Mouse (Mus musculus): ENCODE data around the gene Atg10. TPM values are rescaled to one million over a fixed set of nuclear protein-coding genes. Genes with fewer than 3 reads are reported as not detected.

The Atg10 gene
- polyA plus RNA-seq, 1 experiment from 2014 or later, result 9.1 TPM

DNA sequence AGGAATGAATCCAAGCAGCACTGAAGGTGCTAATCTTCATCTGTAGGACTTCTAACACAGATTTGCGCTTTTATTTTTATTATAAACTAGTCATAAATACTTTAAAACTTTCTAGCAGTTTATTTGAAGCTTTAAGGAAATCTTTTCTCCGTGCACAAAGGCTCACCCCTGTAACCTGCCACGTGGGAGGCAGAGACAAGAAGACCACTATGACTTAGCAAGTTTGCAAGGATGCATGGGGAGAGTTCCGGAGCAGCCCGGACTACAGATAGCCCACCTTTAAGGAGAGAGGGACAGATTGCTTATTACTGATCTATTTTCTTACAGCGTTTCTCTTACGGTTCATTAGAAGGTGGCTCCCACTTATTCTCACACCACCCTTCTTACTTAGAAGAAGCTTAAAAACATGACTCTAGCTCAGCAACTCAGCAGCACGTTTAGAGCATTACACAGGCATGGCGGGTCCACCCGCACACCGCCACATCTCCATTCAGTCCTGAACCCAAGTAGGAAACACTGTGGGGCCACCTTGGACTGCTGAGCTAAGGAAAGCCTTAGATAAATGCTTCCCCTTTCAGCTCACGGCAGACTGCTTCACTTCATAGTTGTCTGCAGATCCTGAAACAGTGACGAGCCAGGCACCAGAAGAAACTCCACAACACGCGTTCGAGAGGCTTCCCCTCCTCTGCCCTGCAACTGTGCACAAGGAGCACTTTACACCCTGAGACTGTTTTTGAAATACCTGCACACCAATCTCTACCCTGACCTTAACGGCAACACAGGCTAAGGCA, 54.0 kb downstream of the Atg10 start:
- peaks cover 27% of the 10 kb centered on the region for H3K4me1 ChIP-seq
- H3K9me3 ChIP-seq (replicated peaks), result no peaks in the 10 kb centered on the region
- no peaks in the 10 kb centered on the region for H3K36me3 ChIP-seq
- WGBS, result 87% methylated on average over 17 of the region's 17 CpGs
- no peaks in the 10 kb centered on the region for H3K27me3 ChIP-seq (ENCODE audit: low read depth, poor library complexity, severe bottlenecking)
- no peak overlapping the region for H3K4me3 ChIP-seq
- peak; percentile 28 for DNase-seq (ENCODE audit: low spot score)
- peak overlapping the region; percentile 53; the same call in 1 of the 2 replicates for H3K27ac ChIP-seq

DNA sequence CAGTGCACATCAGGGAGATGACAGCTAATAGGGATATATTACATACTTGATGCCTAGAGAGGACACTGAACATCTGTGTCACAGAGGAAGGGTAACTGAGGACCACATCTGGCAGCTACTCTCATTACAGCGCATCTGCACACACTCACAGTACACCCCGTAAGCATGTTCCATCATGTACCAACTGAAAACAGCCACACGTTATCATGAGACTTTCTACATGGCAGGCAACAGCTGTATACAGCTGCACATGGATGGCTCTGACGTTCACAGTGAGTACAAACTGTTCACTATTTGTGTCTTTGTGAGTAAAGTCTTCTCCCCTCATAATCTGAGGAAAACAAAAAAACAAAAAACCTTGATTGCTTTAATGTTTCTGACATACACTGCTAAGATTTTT, 55.3 kb downstream of the Atg10 start:
- DNase-seq (ENCODE audit: low spot score), result no peak
- H3K4me1 ChIP-seq, result peaks cover 30% of the 10 kb centered on the region
- H3K36me3 ChIP-seq, result no peaks in the 10 kb centered on the region
- WGBS, result 70% methylated on average over 4 of the region's 4 CpGs
- no peaks in the 10 kb centered on the region for H3K9me3 ChIP-seq (replicated peaks)
- no peak overlapping the region for H3K4me3 ChIP-seq
- peak overlapping the region; percentile 53; the same call in 1 of the 2 replicates for H3K27ac ChIP-seq
- no peaks in the 10 kb centered on the region for H3K27me3 ChIP-seq (ENCODE audit: low read depth, poor library complexity, severe bottlenecking)

DNA sequence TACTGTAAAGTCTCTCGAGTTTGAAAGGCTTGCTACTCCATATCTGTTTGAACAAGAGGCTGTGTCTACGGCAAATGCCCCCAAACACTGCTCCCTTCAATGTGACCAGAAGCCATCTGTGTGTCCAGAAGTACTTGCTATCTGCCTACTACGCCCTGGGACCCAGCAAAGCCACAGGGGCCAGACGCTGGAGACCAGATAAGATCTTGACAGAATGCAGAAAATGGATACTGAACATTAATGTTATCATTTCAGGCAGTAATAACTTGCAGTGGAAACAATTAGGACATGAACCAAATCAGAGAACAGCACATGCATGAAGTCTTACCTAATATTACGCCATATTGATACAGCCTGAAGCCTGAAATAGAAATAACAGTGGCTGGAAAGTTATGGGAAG, 56.2 kb downstream of the Atg10 start:
- Histone ChIP-seq H3K9me3 (replicated peaks) (no peaks in the 10 kb centered on the region), H3K27ac (no peak overlapping the region), H3K4me1 (peaks cover 39% of the 10 kb centered on the region), H3K4me3 (no peak overlapping the region), H3K27me3 (ENCODE audit: low read depth, poor library complexity, severe bottlenecking) (no peaks in the 10 kb centered on the region), H3K36me3 (no peaks in the 10 kb centered on the region)
- DNase-seq (ENCODE audit: low spot score), result no peak
- WGBS, result 89% methylated on average over 5 of the region's 5 CpGs

DNA sequence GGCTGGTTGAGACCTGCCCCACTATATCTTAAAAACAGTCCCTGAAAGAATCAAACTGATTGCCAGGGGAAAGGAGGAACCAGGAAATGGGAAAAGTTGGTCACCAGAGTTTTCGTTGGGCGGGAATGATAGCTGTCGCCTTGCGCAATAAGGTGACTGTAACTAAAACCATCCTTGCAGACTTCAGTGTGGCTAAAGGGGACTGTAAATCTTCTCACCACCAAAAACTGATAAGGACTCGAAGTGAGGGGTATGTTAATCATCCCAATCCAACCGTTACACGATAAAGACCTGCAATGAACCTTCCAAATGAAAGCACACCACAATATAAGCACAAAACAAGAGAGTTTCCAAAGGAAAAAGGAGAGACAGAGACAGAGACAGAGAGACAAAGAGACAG, 57.5 kb downstream of the Atg10 start:
- Histone ChIP-seq H3K27me3 (ENCODE audit: low read depth, poor library complexity, severe bottlenecking) (no peaks in the 10 kb centered on the region), H3K4me3 (no peak overlapping the region), H3K9me3 (replicated peaks) (no peaks in the 10 kb centered on the region), H3K36me3 (no peaks in the 10 kb centered on the region), H3K27ac (peak overlapping the region; percentile 37; the same call in 1 of the 2 replicates), H3K4me1 (peaks cover 41% of the 10 kb centered on the region)
- DNase-seq (ENCODE audit: low spot score), result no peak
- WGBS, result 70% methylated on average over 7 of the region's 7 CpGs

DNA sequence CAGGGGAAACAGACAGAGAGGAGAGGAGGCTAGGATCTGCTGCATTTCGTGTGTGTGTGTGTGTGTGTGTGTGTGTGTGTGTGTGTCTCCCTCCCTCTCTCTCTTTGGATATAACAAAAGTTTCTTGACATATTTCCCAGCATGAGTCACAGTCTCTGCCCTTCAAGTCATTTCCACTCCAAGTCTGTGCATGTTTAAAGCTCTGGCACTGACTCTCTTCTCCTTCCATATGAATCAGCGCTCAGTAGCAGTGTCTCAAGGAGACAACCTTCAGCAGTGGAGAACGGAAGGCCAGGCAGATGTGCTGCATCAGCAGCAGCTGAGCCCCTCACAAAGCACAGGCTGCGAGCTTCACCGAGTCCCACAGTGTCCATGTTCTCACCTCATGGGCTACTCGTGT, 58.6 kb downstream of the Atg10 start:
- H3K27me3 ChIP-seq (ENCODE audit: low read depth, poor library complexity, severe bottlenecking), result no peaks in the 10 kb centered on the region
- H3K36me3 ChIP-seq, result no peaks in the 10 kb centered on the region
- DNase-seq (ENCODE audit: low spot score), result no peak
- peaks cover 41% of the 10 kb centered on the region for H3K4me1 ChIP-seq
- no peaks in the 10 kb centered on the region for H3K9me3 ChIP-seq (replicated peaks)
- 90% methylated on average over 6 of the region's 6 CpGs for WGBS
- no peak overlapping the region for H3K27ac ChIP-seq
- H3K4me3 ChIP-seq, result no peak overlapping the region

DNA sequence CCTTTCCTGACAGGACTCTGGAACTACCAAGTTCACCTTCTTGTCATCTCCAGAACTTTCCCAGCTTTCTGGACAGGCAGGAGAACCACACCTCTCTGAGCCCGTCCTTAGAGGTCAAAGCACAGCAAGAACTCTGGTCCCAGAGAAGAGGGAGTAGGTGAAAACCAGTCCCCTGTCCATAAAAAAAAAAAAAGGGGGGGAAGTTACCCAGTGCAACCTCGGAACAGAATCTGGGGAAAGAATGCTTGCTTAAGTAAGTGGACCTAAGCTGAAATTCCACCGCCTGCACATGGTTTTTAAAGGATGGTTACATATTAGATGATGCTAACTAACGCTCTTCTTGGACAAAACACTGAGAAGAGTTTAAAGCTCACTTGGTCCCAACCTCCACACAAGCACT, 60.5 kb downstream of the Atg10 start:
- Histone ChIP-seq H3K4me1 (peaks cover 36% of the 10 kb centered on the region), H3K4me3 (no peak overlapping the region), H3K27ac (no peak overlapping the region), H3K36me3 (no peaks in the 10 kb centered on the region), H3K27me3 (ENCODE audit: low read depth, poor library complexity, severe bottlenecking) (no peaks in the 10 kb centered on the region), H3K9me3 (replicated peaks) (no peaks in the 10 kb centered on the region)
- WGBS, result 70% methylated on average over 4 of the region's 4 CpGs
- DNase-seq (ENCODE audit: low spot score), result no peak

DNA sequence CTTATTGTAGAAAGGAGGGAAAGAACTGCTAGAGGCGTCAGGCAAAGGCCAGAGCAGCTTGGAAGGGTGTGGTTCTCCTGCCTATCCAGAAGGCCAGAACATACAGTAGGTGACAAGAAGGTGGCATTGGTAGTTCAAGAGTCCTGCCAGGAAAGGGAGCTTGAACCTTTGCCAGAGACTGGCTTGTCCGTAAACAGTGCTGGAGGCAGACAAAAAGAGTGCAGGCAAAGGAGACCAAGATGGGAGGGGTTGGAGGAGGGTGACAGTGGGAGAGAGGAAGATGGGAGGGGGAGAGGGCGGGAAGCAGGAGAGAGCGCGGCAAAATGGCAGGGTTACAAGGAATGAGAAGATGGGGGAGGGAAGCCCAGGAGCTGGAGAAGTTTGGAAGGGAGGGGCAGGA, 61.3 kb downstream of the Atg10 start:
- DNase-seq (ENCODE audit: low spot score), result no peak
- WGBS, result 34% methylated on average over 5 of the region's 5 CpGs
- no peaks in the 10 kb centered on the region for H3K27me3 ChIP-seq (ENCODE audit: low read depth, poor library complexity, severe bottlenecking)

DNA sequence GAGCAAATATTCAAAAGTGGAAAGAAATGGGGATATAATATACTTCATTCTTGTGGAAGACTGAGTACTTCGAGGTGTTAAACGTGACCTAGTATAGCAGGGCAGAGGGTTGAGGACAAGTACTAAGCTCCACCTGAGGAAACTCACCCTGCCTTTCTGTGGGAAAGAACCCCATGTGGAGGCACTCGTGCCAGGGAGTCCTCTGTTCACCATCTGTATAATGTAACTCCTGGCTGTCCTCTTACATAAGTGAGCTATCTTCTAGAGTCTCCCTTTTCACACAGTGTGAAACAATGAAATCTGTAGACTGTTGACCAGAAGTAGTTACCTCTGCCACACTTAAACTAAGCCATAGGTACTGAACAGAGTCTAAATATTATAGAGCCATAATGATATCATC, 63.2 kb downstream of the Atg10 start:
- H3K9me3 ChIP-seq (replicated peaks), result no peaks in the 10 kb centered on the region
- 94% methylated on average over 3 of the region's 3 CpGs for WGBS
- no peaks in the 10 kb centered on the region for H3K36me3 ChIP-seq
- no peak overlapping the region for H3K27ac ChIP-seq
- no peaks in the 10 kb centered on the region for H3K27me3 ChIP-seq (ENCODE audit: low read depth, poor library complexity, severe bottlenecking)
- no peak overlapping the region for H3K4me3 ChIP-seq
- peaks cover 19% of the 10 kb centered on the region; the same call in 1 of the 2 replicates for H3K4me1 ChIP-seq
- DNase-seq (ENCODE audit: low spot score), result no peak

More for the DNA sequence above, 61.3 kb downstream of the Atg10 start:
- no peak overlapping the region for H3K27ac ChIP-seq
- no peak overlapping the region for H3K4me3 ChIP-seq
- no peaks in the 10 kb centered on the region for H3K9me3 ChIP-seq (replicated peaks)
- H3K36me3 ChIP-seq, result no peaks in the 10 kb centered on the region
- peaks cover 33% of the 10 kb centered on the region for H3K4me1 ChIP-seq

DNA sequence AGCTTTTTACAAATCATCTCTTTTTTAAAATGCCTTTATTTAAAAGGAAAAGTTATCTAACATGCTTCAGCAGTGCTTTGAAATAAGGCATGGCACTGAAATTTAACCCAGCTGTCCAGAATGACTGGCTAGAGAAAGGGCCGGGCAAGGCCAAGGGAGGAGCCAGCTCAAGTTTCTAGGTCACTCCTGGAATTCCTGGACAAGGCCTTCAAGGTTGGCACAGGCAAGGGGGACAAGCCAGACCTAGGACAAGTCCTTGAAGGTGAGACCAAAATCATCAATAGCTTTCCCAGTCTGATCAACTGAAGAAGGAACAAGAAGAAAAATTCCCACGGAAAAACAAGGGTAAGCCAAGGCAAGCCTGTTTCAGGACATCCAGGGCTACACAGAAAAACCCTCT, 63.9 kb downstream of the Atg10 start:
- DNase-seq (ENCODE audit: low spot score), result no peak
- no peaks in the 10 kb centered on the region for H3K27me3 ChIP-seq (ENCODE audit: low read depth, poor library complexity, severe bottlenecking)
- H3K27ac ChIP-seq, result no peak overlapping the region
- H3K9me3 ChIP-seq (replicated peaks), result no peaks in the 10 kb centered on the region
- H3K4me3 ChIP-seq, result no peak overlapping the region
- 66% methylated on average over 2 of the region's 2 CpGs for WGBS
- peaks cover 19% of the 10 kb centered on the region; the same call in 1 of the 2 replicates for H3K4me1 ChIP-seq
- H3K36me3 ChIP-seq, result no peaks in the 10 kb centered on the region

DNA sequence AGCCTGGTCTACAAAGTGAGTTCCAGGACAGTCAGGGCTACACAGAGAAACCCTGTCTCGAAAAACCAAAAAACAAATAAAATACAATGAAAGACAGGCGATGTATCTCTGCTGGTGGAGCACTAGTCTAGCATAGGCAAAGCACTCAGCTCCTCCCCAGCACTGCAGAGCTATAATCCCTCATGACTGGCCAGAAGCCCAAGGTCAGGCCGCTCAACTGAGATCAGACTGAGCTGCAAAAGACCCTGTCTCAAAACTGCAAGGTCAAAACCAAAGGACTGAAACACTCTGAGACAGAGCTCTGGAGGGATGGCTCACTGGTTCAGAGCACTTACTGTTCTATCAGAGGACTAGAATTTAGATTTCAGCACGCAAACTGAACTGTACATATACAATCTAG, 65.8 kb downstream of the Atg10 start:
- no peaks in the 10 kb centered on the region for H3K9me3 ChIP-seq (replicated peaks)
- peaks cover 11% of the 10 kb centered on the region; the same call in 1 of the 2 replicates for H3K4me1 ChIP-seq
- no peaks in the 10 kb centered on the region for H3K36me3 ChIP-seq
- no peak overlapping the region for H3K27ac ChIP-seq
- 91% methylated on average over 4 of the region's 4 CpGs for WGBS
- no peak overlapping the region for H3K4me3 ChIP-seq
- H3K27me3 ChIP-seq (ENCODE audit: low read depth, poor library complexity, severe bottlenecking), result no peaks in the 10 kb centered on the region
- DNase-seq (ENCODE audit: low spot score), result no peak

DNA sequence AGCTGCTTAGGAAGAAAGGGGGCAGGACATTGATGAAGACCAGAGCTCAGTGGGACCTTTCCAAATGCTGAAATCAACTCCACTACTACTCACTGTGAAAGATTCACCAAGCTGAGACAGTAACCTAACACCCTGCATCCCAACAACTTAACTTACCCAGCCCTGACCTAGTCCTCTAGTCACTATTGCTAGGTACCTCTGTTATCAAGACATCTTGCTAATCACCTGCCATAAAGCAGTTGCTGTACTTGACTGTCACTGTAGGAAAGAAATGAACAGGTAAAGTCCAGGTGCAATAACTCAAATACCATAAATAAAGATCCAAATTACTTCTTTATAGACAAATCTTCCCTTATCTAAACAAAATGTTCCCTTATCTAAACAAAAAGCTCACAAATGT, 66.3 kb downstream of the Atg10 start:
- Histone ChIP-seq H3K27me3 (ENCODE audit: low read depth, poor library complexity, severe bottlenecking) (no peaks in the 10 kb centered on the region), H3K27ac (no peak overlapping the region), H3K4me3 (no peak overlapping the region), H3K9me3 (replicated peaks) (no peaks in the 10 kb centered on the region), H3K4me1 (peaks cover 6% of the 10 kb centered on the region; the same call in 1 of the 2 replicates), H3K36me3 (no peaks in the 10 kb centered on the region)
- DNase-seq (ENCODE audit: low spot score), result no peak

DNA sequence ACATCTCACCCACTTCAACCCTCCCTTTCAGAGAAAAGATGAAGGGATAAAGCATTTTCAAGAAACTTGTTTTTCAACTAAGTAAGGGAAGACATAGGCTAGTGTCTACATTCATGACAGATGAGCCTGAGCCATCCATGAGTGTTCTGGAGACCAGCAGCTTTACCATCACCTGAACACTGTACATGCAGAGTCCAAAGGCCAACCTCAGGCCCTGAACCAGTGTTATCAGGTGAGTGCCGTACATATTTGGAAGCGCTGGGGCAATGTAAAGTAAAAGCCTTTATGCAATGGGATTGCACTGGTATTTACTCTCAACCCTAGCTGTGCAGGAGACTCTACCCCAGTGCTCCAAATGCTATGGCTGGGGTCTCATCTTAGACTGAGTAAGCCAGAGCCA, 66.8 kb downstream of the Atg10 start:
- Histone ChIP-seq H3K36me3 (no peaks in the 10 kb centered on the region), H3K27ac (no peak overlapping the region), H3K4me3 (no peak overlapping the region), H3K9me3 (replicated peaks) (no peaks in the 10 kb centered on the region), H3K27me3 (ENCODE audit: low read depth, poor library complexity, severe bottlenecking) (no peaks in the 10 kb centered on the region), H3K4me1 (0 out of 2 replicates have a peak, but pooled peaks cover 5% of the 10 kb centered on the region)
- 91% methylated on average over 2 of the region's 2 CpGs for WGBS
- DNase-seq (ENCODE audit: low spot score), result no peak

DNA sequence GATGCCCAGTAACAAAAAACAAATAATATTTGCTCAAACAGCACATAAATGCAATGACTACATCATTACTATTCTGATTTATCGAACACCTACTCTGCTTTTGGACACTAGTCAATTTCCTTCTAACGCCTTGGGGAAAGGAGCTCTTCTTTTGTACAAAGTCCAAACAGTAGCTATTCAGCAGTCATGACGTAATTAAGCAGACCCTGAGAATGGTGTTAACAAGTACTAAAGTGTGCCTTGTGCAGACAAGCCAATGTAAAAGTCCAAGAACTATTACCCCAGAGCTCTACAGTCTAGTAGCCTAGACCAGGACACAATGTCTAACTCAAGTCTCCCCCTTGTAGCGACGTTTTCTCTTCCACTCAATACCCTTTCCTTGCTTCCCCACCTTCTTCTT, 67.5 kb downstream of the Atg10 start:
- Histone ChIP-seq H3K4me3 (no peak overlapping the region), H3K36me3 (no peaks in the 10 kb centered on the region), H3K4me1 (0 out of 2 replicates have a peak, but pooled peaks cover 5% of the 10 kb centered on the region), H3K9me3 (replicated peaks) (no peaks in the 10 kb centered on the region), H3K27ac (no peak overlapping the region), H3K27me3 (ENCODE audit: low read depth, poor library complexity, severe bottlenecking) (no peaks in the 10 kb centered on the region)
- 92% methylated on average over 5 of the region's 5 CpGs for WGBS
- no peak for DNase-seq (ENCODE audit: low spot score)
